Mouse (Mus musculus) limb, embryonic 14.5 days (tissue): ENCODE data around the gene Ly86. TPM values are rescaled to one million over a fixed set of nuclear protein-coding genes. Genes with fewer than 3 reads are reported as not detected.

Experiments
- ATAC-seq: fragments of 200-750 bp; cut with Nextera tagmentation; 2 replicates; pipeline ENCODE4 v1.8.0; 2017; ENCODE audit warnings: low read depth, moderate number of reproducible peaks, moderate TSS enrichment; ENCODE audit not compliant: low FRiP score
- DNase-seq: peaks from one replicate; pipeline ENCODE4 v3.0.0-alpha.2; 2015; ENCODE audit warnings: low spot score
- H3K27ac ChIP-seq: fragments of 300-500 bp; sonication (generic); replicated peaks from 2 replicates; pipeline ENCODE4 v1.5.1; 2014; ENCODE audit warnings: low read depth, mild to moderate bottlenecking, low read length, moderate library complexity, mixed read lengths
- H3K27me3 ChIP-seq: fragments of 300-500 bp; sonication (generic); 2 replicates; pipeline ENCODE4 v1.6.1; 2014; ENCODE audit warnings: low read length, mixed read lengths; ENCODE audit not compliant: control insufficient read depth, insufficient read depth
- H3K36me3 ChIP-seq: fragments of 300-500 bp; sonication (generic); 2 replicates; pipeline ENCODE4 v1.6.1; 2014; ENCODE audit warnings: mild to moderate bottlenecking, low read length, moderate library complexity, mixed read lengths; ENCODE audit not compliant: control insufficient read depth, insufficient read depth
- H3K4me1 ChIP-seq: fragments of 300-500 bp; sonication (generic); 2 replicates; pipeline ENCODE4 v1.6.1; 2014; ENCODE audit warnings: antibody characterized with exemption, low read length, mixed read lengths; ENCODE audit not compliant: control insufficient read depth, insufficient read depth
- H3K4me2 ChIP-seq: fragments of 300-500 bp; sonication (generic); replicated peaks from 2 replicates; pipeline ENCODE4 v1.6.1; 2014; ENCODE audit warnings: low read depth, mild to moderate bottlenecking, low read length, moderate library complexity; ENCODE audit not compliant: severe bottlenecking
- H3K4me3 ChIP-seq: fragments of 300-500 bp; sonication (generic); replicated peaks from 2 replicates; pipeline ENCODE4 v1.5.1; 2014; ENCODE audit warnings: low read length
- H3K9ac ChIP-seq: fragments of 300-500 bp; sonication (generic); 2 replicates; pipeline ENCODE4 v1.6.1; 2014; ENCODE audit warnings: mild to moderate bottlenecking, low read depth, low read length, moderate library complexity; ENCODE audit not compliant: severe bottlenecking
- H3K9me3 ChIP-seq: fragments of 300-500 bp; sonication (generic); 2 replicates; pipeline ENCODE4 v1.6.1; 2016; ENCODE audit warnings: low read length; ENCODE audit not compliant: control insufficient read depth
- POLR2A ChIP-seq: fragments of 200-500 bp; IDR thresholded peaks from 2 replicates; pipeline ENCODE4 v1.8.0; 2012; ENCODE audit warnings: inconsistent platforms, mild to moderate bottlenecking, moderate library complexity, borderline replicate concordance; ENCODE audit not compliant: insufficient read depth, insufficient read length; ENCODE audit errors: extremely low read depth
- WGBS: fragments of 180-500 bp; shearing (Covaris S2); extraction: QIAGEN DNeasy Blood & Tissue Kit; methylation state at CpG from one replicate; pipeline ENCODE4 v1.1.7; 2014; 5-methylcytosine and 5-hydroxymethylcytosine counted together
- polyA plus RNA-seq, 2 experiments: library from polyadenylated mRNA; depleted of rRNA in 1 of 2; stranded (reverse) in 1 of 2; unstranded in 1 of 2; fragments of >200 nt; fragmentation: Nextera tagmentation in 1 of 2; extraction: Ambion mirVana in 1 of 2; gene quantifications; 2 replicates each; pipeline versions ENCODE4 v1.2.1 to v1.2.3; 2012 to 2014

Gene Ly86
- polyA plus RNA-seq, 2 experiments = 15.0 to 20.8 TPM

- DNase-seq (no peak), ATAC-seq (no peak)
- 59% methylated on average over 6 of the region's 6 CpGs for WGBS
Observed at GRCm38 (mm10) chr13:37454356-37454755, 109.3 kb downstream of the Ly86 start.

GRCm38 (mm10) chr13:37455561-37455960 lies 110.6 kb downstream of the Ly86 start:
- 80% methylated on average over 3 of the region's 3 CpGs for WGBS
- Histone ChIP-seq H3K9ac (no peak overlapping the region), H3K9me3 (no peaks in the 10 kb centered on the region), H3K36me3 (no peaks in the 10 kb centered on the region), H3K4me1 (peaks cover 23% of the 10 kb centered on the region), H3K27ac (no peak overlapping the region), H3K4me3 (no peak overlapping the region), H3K4me2 (no peak overlapping the region), H3K27me3 (no peaks in the 10 kb centered on the region)
- TF ChIP-seq POLR2A = no peak
- ATAC-seq = no peak
- no peak for DNase-seq

More at GRCm38 (mm10) chr13:37454356-37454755, 109.3 kb downstream of the Ly86 start:
- Histone ChIP-seq H3K4me2 (no peak overlapping the region), H3K9me3 (no peaks in the 10 kb centered on the region), H3K9ac (no peak overlapping the region), H3K4me1 (peaks cover 23% of the 10 kb centered on the region), H3K27me3 (no peaks in the 10 kb centered on the region), H3K36me3 (no peaks in the 10 kb centered on the region), H3K4me3 (no peak overlapping the region), H3K27ac (no peak overlapping the region)
- no peak for TF ChIP-seq POLR2A

GRCm38 (mm10) chr13:37457007-37457827 lies 112.2 kb downstream of the Ly86 start:
- Histone ChIP-seq H3K9ac (no peak overlapping the region), H3K4me1 (peaks cover 18% of the 10 kb centered on the region), H3K27me3 (no peaks in the 10 kb centered on the region), H3K36me3 (no peaks in the 10 kb centered on the region), H3K4me2 (no peak overlapping the region), H3K4me3 (no peak overlapping the region), H3K27ac (no peak overlapping the region), H3K9me3 (no peaks in the 10 kb centered on the region)
- ATAC-seq (peak; percentile 48), DNase-seq (peak; percentile 67)
- no peak for TF ChIP-seq POLR2A
- 55% methylated on average over 11 of the region's 11 CpGs for WGBS

- Histone ChIP-seq H3K4me3 (no peak overlapping the region), H3K4me1 (peaks cover 7% of the 10 kb centered on the region), H3K4me2 (no peak overlapping the region), H3K9me3 (no peaks in the 10 kb centered on the region), H3K36me3 (no peaks in the 10 kb centered on the region), H3K27ac (no peak overlapping the region), H3K9ac (no peak overlapping the region), H3K27me3 (no peaks in the 10 kb centered on the region)
- ATAC-seq = no peak
- 80% methylated on average over 5 of the region's 5 CpGs for WGBS
- no peak for TF ChIP-seq POLR2A
- no peak for DNase-seq
Observed at GRCm38 (mm10) chr13:37458557-37458956, 113.5 kb downstream of the Ly86 start.

GRCm38 (mm10) chr13:37459022-37459421 lies 114.0 kb downstream of the Ly86 start:
- H3K27ac ChIP-seq = no peak overlapping the region
- H3K4me1 ChIP-seq = peaks cover 7% of the 10 kb centered on the region; the same call in 1 of the 2 replicates
- no peak for DNase-seq
- no peaks in the 10 kb centered on the region for H3K27me3 ChIP-seq
- ATAC-seq = no peak
- no peak overlapping the region for H3K4me2 ChIP-seq
- no peak for TF ChIP-seq POLR2A
- H3K9me3 ChIP-seq = no peaks in the 10 kb centered on the region
- H3K36me3 ChIP-seq = no peaks in the 10 kb centered on the region
- WGBS = 75% methylated on average over 10 of the region's 10 CpGs
- no peak overlapping the region for H3K9ac ChIP-seq
- no peak overlapping the region for H3K4me3 ChIP-seq
